Comparison of ENCODE assay signal across 12 mouse cellular contexts in the genomic region with DNA sequence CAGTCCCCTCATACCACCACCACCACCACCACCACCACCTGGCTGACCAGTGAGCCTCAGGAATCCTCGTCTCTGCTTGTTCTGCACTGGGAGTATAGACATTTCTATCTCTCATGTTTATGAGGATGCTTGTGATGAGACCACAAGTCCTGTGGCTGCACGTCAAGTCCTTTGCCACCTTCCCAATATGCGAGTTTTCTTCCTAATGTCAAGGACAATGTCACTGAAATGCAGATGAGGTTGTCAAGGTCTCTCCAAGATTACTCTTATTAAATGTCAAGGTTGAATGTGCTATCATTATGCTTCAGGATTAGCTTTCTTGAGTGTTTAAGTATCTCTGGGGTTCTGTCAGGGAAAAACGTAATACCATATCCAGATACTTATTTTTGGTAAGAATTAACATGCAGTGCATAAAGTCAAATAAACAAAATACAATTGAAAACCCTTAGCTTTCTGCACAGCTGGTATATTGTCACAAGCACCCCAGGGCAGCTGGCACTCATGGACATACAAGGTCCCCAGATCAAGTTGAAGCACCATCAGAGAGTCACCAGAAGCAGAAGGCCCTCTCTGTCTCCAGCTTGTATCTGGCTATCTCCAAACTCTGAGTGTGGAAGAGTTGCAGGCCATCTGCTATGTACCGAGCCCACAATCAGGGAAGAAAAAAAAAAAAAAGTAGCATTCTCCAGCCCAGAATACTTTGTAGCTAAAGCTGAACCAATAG.
"Had no signal": no experiment of that assay in that cellular context is flagged by ENCODE, and none has a peak within 500 bp of the region (broad histone marks: within the 10 kb centered on the region; RNA-seq: fewer than 3 reads in every experiment).

No protein-coding gene starts in this region.

- DNase-seq: kidney, adult 18-20 months; kidney, postnatal 10 days; kidney, postnatal 4 days; liver; liver, embryonic 13.5 days; liver, postnatal 0 days; right cerebral cortex, postnatal 14 days; thymus, postnatal 4 days had no signal

- H3K36me3 ChIP-seq: intestine, embryonic 15.5 days; limb, embryonic 12.5 days; liver, embryonic 13.5 days; midbrain, embryonic 13.5 days; stomach, embryonic 15.5 days had no signal

- H3K4me1 ChIP-seq: intestine, embryonic 15.5 days; limb, embryonic 12.5 days; liver, embryonic 13.5 days; midbrain, embryonic 13.5 days; stomach, embryonic 15.5 days had no signal

- H3K27me3 ChIP-seq: intestine, embryonic 15.5 days; limb, embryonic 12.5 days; liver, embryonic 13.5 days; midbrain, embryonic 13.5 days; stomach, embryonic 15.5 days had no signal

- H3K27ac ChIP-seq: intestine, embryonic 15.5 days; limb, embryonic 12.5 days; liver, embryonic 13.5 days; midbrain, embryonic 13.5 days; stomach, embryonic 15.5 days had no signal

- H3K9me3 ChIP-seq: intestine, embryonic 15.5 days; limb, embryonic 12.5 days; liver, embryonic 13.5 days; midbrain, embryonic 13.5 days; stomach, embryonic 15.5 days had no signal

- H3K9ac ChIP-seq: intestine, embryonic 15.5 days; limb, embryonic 12.5 days; liver, embryonic 13.5 days; liver, postnatal 0 days; midbrain, embryonic 13.5 days; stomach, embryonic 15.5 days had no signal

- ATAC-seq: intestine, embryonic 15.5 days; liver, postnatal 0 days; midbrain, embryonic 13.5 days had no signal

- H3K4me3 ChIP-seq: intestine, embryonic 15.5 days; limb, embryonic 12.5 days; liver, embryonic 13.5 days; midbrain, embryonic 13.5 days; stomach, embryonic 15.5 days had no signal

- H3K4me2 ChIP-seq: intestine, embryonic 15.5 days; limb, embryonic 12.5 days; liver, embryonic 13.5 days; midbrain, embryonic 13.5 days; stomach, embryonic 15.5 days had no signal
